Mouse (Mus musculus): ENCODE results near the gene Mlxipl.

GRCm38 (mm10) chr5:135106758-135107256 lies 17.1 kb downstream of the Mlxipl start:
- TF ChIP-seq CTCF (IDR thresholded peaks at IDR 0.05; ENCODE audit: low read depth, low read length), result no peak
- TF ChIP-seq POLR2AphosphoS5 (IDR thresholded peaks at IDR 0.05; ENCODE audit: insufficient replicate concordance, low read depth, low read length), result no peak
- TF ChIP-seq TAL1 (conservative IDR thresholded peaks at IDR 0.05; ENCODE audit: low read depth, low read length), result no peak
